Mouse (Mus musculus): ENCODE measurements around the gene Tekt1.
A peak's percentile ranks its signal among the peaks of the same experiment; 100 is the strongest.

Tekt1 gene

DNA sequence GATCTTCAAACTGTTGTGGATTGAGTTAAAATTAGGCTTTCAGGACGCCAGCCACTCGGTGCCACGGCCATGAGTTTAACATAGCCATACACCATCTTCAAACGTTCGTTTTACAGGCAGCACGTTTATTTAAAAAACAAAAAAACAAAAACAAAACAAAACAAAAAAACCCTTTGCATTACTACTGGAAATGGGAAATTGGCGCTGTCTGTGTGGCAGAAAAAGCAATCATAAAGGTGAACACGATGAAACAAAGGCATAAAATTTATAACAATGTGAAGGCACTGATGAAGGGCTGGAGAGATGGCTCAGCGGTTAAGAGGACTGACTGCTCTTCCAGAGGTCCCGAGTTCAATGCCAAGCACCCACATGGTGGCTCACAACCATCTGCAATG, at the start of gene Tekt1:
Gene Tekt1 (minus strand): TSS at position 96 of the 395 bp plus-strand sequence.
- DNase-seq = no peak

DNA sequence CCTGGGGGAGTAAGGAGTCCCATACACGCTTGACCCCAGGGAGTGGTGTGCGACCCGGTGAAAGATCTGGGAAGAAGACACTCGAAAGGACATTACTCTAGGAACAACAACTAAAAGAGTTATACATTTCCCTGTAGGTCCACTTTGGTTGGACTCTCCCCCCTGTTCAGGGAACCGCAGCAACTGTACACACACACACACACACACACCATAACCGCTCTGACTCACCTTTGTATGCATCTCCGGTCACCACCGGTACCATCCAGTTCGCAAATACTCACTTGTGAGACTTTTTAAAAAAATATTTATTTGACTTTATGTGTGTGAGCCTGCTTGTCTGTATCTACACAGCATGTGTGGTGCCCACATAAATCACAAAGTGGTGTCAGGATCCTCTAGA, 49.7 kb upstream of the Tekt1 start:
- no peak for DNase-seq

DNA sequence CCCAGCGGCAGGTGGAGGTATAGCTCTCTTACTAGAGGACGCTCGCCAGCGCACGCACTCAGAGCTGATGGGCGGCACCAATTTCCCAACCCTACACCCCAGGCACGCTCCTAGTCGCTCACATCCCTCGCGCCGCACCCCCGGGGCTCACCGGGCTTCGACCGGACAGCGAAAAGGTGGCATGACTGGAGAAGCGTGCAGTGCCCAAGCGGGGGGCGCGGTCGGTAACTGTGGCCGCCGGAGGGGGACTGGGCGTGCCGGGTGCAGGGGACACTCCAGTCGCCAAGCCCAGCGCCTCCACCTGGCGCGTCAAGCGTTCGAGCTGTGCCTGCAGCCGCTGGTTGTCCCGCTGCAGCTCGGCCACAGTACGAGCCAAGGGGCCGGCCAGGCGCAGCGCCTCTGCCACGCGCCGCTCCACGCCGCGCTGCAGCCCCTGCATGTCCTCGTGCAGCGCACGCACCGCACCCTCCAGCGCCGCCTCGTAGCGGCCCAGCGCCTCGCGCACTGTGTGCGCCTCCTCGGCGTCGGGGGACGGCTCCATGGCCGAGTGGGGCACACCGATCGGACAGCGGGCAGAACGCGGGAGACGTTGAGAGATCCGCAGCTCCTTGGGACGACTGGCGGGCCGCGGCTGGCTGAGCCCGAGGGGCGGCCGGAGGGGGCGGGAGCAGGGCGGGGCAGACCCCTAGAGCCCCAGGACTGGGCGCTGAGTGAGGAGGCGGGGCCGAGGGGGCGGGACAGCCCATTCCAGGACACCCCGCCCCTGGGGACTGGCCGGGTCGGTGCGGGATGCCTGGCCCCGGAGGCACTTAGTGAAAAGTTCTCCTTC, 49.1 kb upstream of the Tekt1 start, which contains the start of gene Smtnl2:
Gene Smtnl2 (minus strand): TSS at position 621 of the 829 bp plus-strand sequence.
- peak; percentile 30 for DNase-seq

DNA sequence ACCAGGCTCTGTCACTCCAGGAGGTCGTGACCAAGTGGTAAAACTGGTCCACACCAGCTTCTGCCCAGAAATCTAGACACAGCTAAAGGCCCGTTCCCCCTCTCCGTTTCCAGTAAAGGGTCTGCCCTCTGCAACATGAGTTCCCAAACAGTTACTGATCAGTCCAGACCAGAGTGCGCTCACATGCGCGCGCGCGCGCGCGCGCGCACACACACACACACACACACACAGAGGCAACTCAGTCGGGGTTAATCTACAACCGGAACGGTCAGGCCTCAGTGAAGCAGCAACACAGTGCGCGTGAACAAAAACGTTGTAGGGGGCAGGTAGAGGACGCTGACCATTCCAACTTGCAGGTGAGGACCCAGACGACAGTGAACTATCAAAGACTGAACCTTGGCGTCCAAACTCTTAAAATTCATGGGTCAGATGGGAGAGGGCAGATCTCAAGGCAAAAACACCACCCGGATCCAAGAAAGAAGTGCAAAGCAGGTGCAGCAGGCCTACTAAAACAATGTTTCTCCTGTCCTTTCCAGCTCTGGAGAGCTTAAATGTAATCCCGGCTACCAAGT, 48.4 kb upstream of the Tekt1 start:
- no peak for DNase-seq

DNA sequence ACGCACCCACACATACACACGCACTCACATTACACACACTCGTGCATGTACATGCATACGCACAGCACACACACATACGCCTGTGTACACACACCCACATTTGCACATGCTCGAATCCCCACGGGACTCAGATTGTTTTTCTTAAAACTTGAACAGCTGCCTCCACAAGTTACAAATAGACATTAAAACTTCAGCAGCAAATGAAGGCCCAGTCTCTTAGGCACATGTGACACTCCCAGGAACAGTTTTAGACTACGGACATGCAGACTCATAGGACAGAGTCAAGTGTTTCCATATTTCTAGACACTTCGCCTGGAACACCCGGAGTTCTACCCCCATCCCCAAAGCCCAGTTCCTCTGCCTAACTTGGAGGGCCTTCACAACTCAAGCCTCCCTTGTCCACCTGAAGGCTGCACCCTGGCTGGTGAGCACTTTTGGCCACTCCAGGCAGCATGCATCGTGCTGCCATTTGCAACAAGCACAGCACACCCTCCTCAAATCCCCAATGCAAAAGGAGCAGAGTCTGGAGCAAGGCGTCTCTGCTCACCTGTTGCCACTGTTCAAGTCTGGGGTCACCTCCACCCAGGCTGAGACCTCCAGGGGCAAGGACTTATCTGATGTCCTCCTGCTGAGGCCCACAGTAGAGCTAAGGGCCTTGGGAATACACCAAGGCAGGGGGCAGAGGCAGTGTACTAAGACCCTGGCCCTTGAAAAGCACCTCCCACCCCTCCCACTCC, 47.6 kb upstream of the Tekt1 start:
- no peak for DNase-seq

DNA sequence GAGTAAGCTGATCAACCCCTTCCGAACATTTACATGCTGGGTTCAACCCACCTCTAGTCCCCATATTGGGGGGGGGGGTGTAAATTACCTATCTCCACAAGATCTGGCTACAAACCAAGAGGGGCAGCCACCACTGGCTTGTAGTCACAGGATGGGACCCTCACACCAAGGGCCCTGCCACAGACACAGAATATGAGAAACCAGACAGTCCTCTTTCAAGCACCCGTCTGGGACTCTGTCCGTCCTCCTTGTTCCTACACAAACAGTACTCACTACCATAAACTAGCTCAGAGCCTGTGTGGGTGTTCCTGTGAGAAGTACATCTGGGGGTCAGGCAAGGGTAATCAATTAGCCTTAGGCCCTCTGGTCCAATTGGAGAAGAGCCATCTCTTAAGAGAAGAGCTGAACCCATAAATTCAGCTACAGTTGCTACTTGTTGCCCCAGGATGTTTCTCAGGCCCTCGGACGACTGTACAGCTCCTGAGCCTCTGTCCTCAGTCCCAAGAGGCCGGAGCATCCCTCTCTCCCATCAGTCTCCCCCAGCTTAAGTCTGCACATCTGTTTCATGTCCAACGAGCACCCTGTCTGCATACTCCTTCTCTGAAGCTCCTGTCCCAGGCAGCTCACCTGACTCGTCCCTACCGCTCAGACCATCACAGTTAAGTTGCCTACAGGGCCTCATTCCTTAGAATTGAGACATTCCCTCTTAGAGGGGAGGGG, 46.4 kb upstream of the Tekt1 start:
- no peak for DNase-seq

DNA sequence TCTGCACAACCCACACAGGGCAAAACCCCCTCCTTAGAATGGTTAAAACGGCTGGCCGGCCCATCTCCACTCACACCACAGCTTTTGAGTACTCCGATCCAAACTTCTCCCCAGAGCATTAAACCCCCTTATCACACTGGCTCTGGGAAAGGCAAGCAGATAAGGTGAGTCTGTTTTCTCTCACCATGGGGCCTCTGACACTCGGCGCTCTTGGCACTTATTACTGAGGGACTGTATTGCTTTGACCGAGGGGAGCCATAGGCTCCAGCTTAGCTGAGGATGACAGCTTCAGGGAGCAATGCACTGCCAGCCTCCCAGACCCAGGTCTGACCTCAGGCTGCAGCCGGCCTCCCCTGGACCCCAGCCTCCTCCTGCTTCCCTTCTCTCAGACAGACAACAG, 45.3 kb upstream of the Tekt1 start:
- DNase-seq = no peak

DNA sequence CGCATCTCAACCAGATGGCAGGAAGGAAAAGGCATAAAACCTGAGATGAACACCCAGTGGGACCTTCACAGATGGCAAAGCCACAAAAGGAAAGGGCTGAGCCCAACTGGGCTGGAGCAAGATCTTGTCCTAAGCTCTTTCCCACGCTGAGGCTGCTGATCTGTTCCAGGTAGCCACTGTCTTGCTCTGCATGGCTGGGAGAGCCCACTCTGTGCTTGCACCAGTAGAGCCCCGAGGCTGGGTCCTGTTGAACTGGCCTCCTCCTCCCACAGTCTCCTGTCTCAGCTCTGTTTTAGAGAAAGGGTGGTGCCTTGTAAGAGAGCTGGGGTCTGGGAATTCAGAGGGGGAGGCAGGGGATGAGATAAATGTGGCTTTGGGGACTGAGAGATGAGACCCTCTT, 44.8 kb upstream of the Tekt1 start:
- no peak for DNase-seq

DNA sequence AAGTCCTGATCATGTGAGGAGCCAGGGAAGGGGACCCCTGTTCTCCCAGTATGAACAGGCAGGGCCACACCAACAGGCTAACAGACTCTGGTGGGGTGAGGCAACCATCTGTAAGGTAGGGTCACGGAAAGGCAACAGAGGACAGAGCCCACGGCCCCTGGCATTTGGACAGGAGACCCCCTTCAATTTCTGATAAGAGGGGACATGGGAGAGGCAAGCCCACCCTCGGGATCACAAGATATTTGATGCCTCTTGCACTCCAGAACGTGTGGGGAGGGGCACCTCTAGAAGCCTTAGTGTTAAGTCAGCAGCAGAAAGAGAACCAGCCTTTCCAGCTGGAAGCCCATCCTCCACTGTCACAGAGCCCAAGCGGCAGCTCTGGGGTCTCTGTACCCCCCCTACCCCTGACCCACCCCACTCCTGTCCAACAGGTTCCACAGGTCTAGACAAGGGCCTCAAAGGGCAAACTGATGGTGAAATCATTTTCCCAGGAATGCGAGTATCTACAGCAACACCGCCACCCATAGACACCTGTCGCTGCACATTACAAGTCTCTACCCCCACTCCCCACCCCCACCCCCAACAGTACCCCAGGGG, 43.9 kb upstream of the Tekt1 start:
- no peak for DNase-seq

DNA sequence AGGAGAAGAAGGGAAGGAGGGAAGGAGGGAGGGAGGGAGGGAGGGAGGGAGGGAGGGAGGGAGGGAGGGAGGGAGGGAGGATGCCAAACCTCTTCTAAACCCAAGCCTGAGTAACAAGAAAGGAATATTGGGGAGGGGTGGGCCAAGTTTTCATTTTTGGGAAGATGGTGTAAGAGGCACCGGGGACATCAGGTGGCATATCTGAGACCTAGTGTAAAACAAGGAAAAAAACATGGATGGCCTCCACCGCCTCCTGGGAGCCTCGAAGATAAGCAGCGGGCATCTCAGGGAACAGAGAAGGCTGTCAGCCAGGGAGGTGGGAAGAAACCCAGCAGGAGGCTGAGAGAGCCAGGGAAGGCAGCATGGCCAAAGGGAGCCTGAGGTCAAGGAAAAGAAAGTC, 43.3 kb upstream of the Tekt1 start:
- no peak for DNase-seq

DNA sequence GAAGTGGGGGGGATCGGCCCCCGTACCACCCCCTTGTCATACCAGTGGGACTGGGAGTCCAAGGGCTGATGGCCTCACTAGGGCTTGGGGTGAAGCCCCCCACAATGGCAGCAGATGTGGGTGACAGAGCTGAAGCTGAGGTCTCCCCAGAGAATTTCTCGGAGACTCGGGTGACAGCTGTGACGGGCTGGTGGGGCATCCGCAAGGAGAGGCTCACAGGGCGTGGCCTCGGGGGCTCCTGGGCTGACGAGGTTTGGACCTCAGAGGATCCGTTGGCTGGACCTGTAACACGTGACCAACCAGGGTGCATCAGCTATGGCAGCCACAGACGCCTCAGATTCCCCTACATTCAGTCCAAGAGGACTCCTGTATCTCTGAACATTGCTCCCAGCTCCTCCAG, 40.7 kb upstream of the Tekt1 start:
- DNase-seq = no peak

DNA sequence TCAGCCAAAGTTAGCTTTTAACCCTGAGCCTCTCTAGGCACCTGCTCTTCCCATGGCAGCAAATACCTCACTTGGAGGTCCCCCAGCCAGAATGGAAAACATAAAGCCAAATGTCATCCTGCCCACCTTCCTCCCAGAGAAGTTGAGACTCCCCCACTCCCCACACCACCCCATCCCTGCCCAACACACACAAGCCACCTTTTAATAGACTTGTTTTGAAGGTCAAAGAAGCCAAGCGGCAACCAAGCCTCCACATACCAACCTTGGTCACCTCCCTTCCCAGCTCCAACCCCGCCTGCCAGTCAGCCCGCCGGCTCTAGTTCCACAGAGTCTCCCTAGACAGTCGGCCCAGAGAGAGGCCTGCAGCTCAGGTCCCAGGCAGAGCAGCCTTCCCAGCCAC, 39.8 kb upstream of the Tekt1 start:
- DNase-seq = no peak

DNA sequence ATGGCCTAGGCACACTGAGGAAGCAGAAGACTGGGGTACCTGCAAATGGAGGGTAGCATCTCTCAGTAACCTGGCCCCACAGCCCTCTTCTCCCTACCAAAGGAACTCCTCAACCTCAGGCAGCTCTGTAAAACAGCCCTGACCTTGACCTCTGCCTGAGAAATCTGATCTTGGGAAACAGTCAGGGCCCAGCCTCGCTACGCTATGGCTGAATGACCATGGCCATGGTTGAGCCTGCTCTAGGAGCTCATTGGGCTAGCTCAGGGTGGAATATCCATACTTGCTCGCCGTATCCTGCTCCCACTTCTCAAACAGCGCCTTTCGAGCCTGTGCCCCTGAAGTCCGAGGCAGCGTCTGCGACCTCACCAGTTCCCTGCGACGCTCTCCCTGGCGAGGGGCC, 38.8 kb upstream of the Tekt1 start:
- no peak for DNase-seq

DNA sequence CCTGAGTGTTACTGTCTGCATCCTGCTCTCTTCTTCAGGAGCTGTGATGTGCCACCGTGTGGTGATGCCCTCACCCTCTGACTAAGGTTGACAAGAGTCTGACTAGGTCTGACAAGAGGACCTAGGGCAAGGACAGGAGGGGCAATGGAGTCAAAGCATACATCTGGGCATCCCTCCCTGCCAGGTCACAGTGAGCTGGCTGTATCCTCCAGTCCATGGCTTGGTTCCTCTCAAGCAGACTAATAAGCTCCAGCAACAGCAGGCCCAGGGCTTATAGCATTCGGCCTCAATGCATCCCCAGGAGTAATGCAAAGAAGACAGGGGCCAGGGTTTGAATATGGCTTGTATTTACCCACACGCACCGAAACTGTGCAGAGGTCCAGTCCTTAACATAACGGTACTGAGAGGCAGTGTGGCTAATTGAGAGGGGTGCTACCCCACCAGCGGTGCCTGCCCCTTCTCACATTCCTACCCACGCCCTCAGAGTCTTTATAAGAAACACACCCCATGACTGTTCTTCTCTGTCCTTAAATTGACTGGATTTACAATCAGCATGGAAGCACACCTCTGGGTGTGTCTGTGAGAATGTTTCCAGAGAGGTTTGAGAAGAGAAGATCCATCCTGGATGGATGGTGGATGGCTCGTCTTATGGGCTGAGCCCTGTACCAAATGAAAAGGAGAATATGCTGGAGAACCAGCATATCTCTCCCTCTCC, 35.7 kb upstream of the Tekt1 start:
- DNase-seq = no peak

DNA sequence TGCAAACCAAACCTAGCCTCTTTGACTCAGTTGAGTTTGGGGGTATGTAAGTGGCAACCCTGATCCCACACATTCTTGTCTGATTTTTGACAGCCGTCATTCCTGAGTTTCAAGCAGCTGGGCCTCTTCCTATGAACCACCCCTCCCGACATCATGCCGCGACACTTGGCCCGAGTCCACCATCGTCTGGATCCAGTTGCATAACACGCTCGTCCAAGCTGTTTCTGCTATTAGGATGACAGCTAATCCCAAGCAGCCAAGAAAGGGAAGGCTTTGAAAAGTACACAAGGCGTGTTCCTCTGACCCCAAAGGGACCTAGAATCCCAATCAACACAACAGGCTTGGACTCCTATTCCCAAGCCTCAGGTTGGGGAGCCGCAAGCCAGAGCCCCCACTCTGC, 34.8 kb upstream of the Tekt1 start:
- DNase-seq = no peak

DNA sequence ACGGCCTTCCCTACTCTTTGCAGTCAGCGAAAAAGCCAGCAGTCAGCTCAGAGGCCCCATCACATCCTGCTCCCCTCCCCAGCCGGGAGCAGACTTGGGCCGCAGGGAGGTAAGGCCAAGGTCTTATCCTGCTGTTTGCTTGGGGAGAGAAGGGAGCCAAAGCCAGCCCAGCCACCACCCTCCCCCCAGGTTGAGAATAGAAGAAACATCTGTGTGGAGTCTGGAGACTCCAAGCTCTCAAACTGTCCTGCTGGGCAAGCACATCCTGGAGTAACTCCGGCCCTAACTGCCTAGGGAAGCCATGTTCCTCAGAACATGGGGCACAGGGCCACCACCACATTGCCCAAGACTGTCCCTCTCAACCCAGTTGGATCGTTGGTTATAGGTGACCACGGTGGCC, 34.4 kb upstream of the Tekt1 start:
- no peak for DNase-seq

DNA sequence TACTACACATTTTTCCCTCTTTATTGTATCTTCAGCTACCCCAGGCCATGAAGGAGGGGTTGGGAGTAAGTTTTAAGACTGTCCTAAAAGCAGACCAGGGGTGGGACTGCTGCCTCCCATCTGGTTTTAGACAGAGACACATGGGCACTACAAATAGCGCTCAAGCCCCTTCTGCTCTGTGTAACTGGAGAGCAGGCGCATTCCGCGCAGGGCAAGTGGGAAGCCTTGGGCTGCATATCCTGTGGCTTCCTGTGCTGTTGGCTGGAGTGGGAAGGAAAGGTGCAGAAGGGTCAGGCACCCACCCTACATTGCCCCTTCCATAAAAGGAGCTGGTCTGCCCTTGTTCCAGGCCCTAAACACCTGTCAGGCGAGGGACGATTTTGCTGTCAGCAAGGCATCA, 33.4 kb upstream of the Tekt1 start:
- DNase-seq = no peak

DNA sequence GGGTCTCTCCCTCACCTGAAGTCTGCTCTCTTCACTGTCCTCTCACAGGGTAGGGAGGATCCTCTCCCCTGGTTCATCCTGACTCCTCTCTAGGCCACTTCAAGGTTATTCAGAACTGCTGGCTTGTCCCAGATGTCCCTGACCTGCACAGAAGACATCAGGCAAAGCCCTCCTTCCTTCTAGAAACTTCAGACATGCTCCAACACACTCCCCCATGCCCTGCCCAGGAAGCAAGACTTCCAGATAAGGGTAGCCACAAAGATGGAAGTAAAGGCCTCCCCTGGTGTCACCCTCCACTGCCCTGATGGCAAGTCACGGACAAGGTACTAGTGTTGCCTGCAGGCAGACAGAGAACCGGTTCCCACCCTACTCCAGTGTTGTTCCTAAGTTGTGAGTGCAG, 32.5 kb upstream of the Tekt1 start:
- no peak for DNase-seq

DNA sequence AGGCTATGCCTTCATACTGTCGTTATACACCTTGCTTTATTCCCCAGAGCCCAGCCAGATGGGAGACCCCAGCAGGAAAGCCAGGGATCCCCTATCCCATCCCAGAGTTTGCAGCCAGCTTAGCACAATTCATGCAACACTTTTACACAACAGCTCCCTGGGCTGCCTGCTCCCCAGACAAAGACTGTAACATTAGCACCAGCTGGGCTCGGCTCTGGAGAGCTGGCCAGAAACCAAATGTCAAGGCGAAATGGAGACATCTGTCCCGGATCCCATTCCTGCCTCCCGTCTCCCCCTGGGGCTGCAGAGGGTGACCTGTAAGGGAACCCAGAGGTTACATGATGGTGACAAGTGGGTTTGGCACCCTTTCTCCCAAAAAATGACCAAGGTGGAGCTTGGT, 31.4 kb upstream of the Tekt1 start:
- peak; percentile 47 for DNase-seq

DNA sequence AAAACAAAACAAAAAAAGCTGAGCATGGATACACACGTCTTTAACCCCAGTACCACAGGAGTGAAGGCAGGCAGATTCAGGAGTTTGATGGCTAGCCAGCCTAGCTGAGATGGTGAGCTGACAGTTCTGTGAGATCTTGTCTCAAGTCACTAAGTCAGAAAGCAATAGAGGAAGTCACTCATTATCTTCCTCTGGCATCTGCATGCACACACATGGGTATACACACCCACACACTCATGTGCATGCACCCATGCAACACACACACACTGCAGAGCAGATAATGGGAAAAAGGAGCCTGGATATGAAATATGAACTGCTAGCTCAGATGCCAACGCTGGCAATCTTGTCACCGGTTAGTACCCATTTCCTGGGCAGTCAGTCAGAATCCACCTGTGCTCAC, 31.0 kb upstream of the Tekt1 start:
- DNase-seq = no peak

DNA sequence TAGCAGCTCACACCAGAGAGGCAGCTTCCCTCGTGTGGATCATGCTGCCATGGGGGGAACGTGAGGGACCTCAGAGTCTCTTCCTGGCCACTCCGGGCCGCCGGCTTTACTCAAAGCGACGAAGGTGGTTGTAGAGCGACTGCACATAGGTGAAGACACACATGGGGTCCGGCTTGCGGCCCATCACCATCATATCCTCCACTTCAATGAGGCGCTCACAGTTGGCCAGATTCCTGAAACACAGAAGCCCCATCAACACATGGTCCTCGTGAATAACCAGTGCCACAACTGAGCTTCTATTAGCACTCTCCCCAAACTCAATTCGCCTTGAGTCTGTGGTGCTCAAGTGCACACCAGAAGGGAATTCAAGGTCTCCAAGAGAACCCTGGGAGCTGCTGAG, 28.9 kb upstream of the Tekt1 start:
- no peak for DNase-seq

DNA sequence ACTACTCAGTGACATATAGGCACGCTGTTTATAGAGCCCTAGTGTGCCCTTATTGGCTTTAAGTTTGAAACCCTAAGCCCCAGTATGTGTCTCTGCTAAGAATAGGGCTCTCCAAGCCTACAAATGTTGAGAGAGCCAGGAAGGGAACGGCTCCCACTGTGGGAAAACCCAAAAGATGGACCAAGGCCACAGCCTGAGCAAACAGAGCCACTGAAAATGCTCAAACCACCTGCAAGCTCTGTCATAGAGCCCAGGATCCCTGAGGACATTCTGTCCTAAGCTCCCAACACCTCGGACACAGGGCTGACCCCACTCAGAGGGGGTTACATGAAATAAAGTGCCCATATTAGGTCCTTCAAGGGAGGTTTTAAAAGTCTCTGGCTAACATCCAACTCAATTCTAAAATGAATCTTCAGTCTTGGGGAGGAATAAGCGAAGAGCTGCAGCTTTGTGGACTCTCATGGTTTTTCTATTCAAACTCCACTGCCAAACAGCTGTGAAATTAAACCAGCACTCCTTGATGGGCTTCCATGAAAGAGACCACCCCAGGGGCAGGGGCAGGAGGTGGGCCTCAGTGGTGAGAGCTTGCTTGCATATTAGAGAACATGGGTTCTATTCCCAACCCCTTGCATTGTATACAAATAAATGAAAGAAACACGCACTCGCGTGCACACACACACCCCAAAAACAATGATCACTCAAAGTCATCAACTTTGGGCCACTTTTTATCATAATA, 27.3 kb upstream of the Tekt1 start:
- no peak for DNase-seq

All from layer of hippocampus, adult 9-11 months (tissue).